Mouse (Mus musculus) frontal cortex, postnatal 36 days (tissue): ENCODE results near the gene Tead1.
"Not testable (repeated sequence)": the region's sequence is repeated elsewhere in the genome, so short reads cannot be mapped to it uniquely, and the experiment has no call there.

Experiments
- DNase-seq, 2 experiments: peaks; one replicate each; pipeline ENCODE4 v3.0.0; 2022; ENCODE audit warnings: low spot score in 2 of 2

The Tead1 gene

GRCm38 (mm10) chr7:112917613-112918278, 238.6 kb downstream of the Tead1 start:
- DNase-seq, result no peak

GRCm38 (mm10) chr7:112918279-112918991, 239.3 kb downstream of the Tead1 start:
- peak; percentile 16 to 26 for DNase-seq

GRCm38 (mm10) chr7:112919845-112920244, 240.7 kb downstream of the Tead1 start:
- peak; percentile 44 to 53 for DNase-seq

GRCm38 (mm10) chr7:112922801-112923200, 243.7 kb downstream of the Tead1 start:
- DNase-seq, result no peak

GRCm38 (mm10) chr7:112923712-112924111, 244.6 kb downstream of the Tead1 start:
- no peak for DNase-seq

- no peak for DNase-seq
These were observed 251.6 kb downstream of the Tead1 start for GRCm38 (mm10) chr7:112930669-112931068.

- not testable (repeated sequence) for DNase-seq
These were observed 256.8 kb downstream of the Tead1 start for GRCm38 (mm10) chr7:112935876-112936275.

GRCm38 (mm10) chr7:112937089-112937488, 258.0 kb downstream of the Tead1 start:
- no peak for DNase-seq

- no peak for DNase-seq
These were observed 259.8 kb downstream of the Tead1 start for GRCm38 (mm10) chr7:112938959-112939358.

- no peak for DNase-seq
These were observed 263.4 kb downstream of the Tead1 start for GRCm38 (mm10) chr7:112942567-112942966.

GRCm38 (mm10) chr7:112943056-112943455, 263.9 kb downstream of the Tead1 start:
- DNase-seq, result no peak

GRCm38 (mm10) chr7:112946706-112947105, 267.6 kb downstream of the Tead1 start:
- no peak for DNase-seq

- peak; percentile 13 for DNase-seq
These were observed 274.7 kb downstream of the Tead1 start, which contains the start of gene Rassf10 for GRCm38 (mm10) chr7:112953777-112954291. Gene Rassf10 (plus strand): TSS chr7:112953962.

- peak in 1 of 2 experiments; percentile 2 for DNase-seq
These were observed 275.4 kb downstream of the Tead1 start for GRCm38 (mm10) chr7:112954351-112955102.

- DNase-seq, result no peak
These were observed 276.1 kb downstream of the Tead1 start for GRCm38 (mm10) chr7:112955103-112955827.

- no peak for DNase-seq
These were observed 276.8 kb downstream of the Tead1 start for GRCm38 (mm10) chr7:112955955-112956354.
